Mouse (Mus musculus) cerebellum, adult 2 months (tissue): ENCODE results near the gene Nrtn.

Experiments
- CTCF ChIP-seq: fragments of 200-500 bp; IDR thresholded peaks from 2 replicates; pipeline ENCODE4 v1.5.1; 2011; ENCODE audit warnings: low read depth, mild to moderate bottlenecking, control low read depth, low read length, moderate library complexity, borderline replicate concordance; ENCODE audit not compliant: insufficient read depth
- POLR2A ChIP-seq: fragments of 200-500 bp; IDR thresholded peaks from 2 replicates; pipeline ENCODE4 v1.6.1; 2011; ENCODE audit warnings: low read length, control low read depth, borderline replicate concordance; ENCODE audit not compliant: insufficient read depth

DNA sequence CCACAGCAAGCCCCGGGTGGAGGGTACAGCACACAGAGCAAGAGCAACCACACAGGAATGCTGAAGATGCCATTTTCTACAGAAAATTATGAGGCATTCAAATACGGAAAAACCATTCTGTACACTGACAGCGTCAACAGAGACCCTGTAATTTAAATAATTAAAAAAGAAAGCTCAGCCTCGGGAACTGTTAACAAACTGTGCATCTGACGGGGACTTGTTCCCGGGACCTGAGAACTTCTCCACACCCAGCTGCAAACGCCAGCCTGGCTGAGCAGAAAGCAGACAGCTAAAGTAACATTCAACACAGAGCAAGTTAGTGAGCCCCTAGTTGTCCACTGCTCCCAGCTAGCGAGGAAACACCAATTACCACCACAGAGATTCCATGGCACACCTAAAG is 44.7 kb upstream of the Nrtn start:
- TF ChIP-seq CTCF (no peak), POLR2A (no peak)
